Mouse (Mus musculus): ENCODE measurements at regions not wholly inside any gene's neighbourhood (a gene's known extent, or its start where the extent isn't known, plus 50 kb on each side); places are given as distances from the start of the nearest gene placed in this dataset.
A peak's percentile ranks its signal among the peaks of the same experiment; 100 is the strongest.
"Not testable (repeated sequence)": the region's sequence is repeated elsewhere in the genome, so short reads cannot be mapped to it uniquely, and the experiment has no call there.

- ATAC-seq (ENCODE audit: low FRiP score): no peak
- H3K4me1 ChIP-seq (replicated peaks; ENCODE audit: control insufficient read depth, insufficient read depth, low read length): no peaks in the 10 kb centered on the region
- H3K27me3 ChIP-seq (ENCODE audit: control insufficient read depth, insufficient read depth, low read length): no peaks in the 10 kb centered on the region
- H3K9me3 ChIP-seq (ENCODE audit: control insufficient read depth, low read length): no peaks in the 10 kb centered on the region
- H3K4me2 ChIP-seq (replicated peaks): no peak overlapping the region
- H3K27ac ChIP-seq: no peak overlapping the region
- 73% methylated on average over 2 of the region's 2 CpGs for WGBS
- DNase-seq (ENCODE audit: low spot score): no peak
- H3K36me3 ChIP-seq (replicated peaks; ENCODE audit: control insufficient read depth, insufficient read depth): no peaks in the 10 kb centered on the region
- H3K4me3 ChIP-seq (replicated peaks; ENCODE audit: low read length): no peak overlapping the region
- H3K9ac ChIP-seq: no peak overlapping the region
Measured at GRCm38 (mm10) chr19:19793835-19794234, 596.9 kb downstream of the Anxa1 start.

- Histone ChIP-seq H3K4me1 (replicated peaks; ENCODE audit: control insufficient read depth, insufficient read depth, low read length) (no peaks in the 10 kb centered on the region), H3K27ac (no peak overlapping the region), H3K4me2 (replicated peaks) (no peak overlapping the region), H3K4me3 (replicated peaks; ENCODE audit: low read length) (no peak overlapping the region), H3K9me3 (ENCODE audit: control insufficient read depth, low read length) (no peaks in the 10 kb centered on the region), H3K27me3 (ENCODE audit: control insufficient read depth, insufficient read depth, low read length) (no peaks in the 10 kb centered on the region), H3K36me3 (replicated peaks; ENCODE audit: control insufficient read depth, insufficient read depth) (no peaks in the 10 kb centered on the region), H3K9ac (no peak overlapping the region)
- DNase-seq (ENCODE audit: low spot score): no peak
- ATAC-seq (ENCODE audit: low FRiP score): no peak
Measured at GRCm38 (mm10) chr19:19783507-19783906, 607.2 kb downstream of the Anxa1 start.

- WGBS: 72% methylated on average over 4 of the region's 4 CpGs
- Histone ChIP-seq H3K9ac (no peak overlapping the region), H3K36me3 (replicated peaks; ENCODE audit: control insufficient read depth, insufficient read depth) (no peaks in the 10 kb centered on the region), H3K4me2 (replicated peaks) (no peak overlapping the region), H3K27me3 (ENCODE audit: control insufficient read depth, insufficient read depth, low read length) (no peaks in the 10 kb centered on the region), H3K4me1 (replicated peaks; ENCODE audit: control insufficient read depth, insufficient read depth, low read length) (no peaks in the 10 kb centered on the region), H3K9me3 (ENCODE audit: control insufficient read depth, low read length) (no peaks in the 10 kb centered on the region), H3K4me3 (replicated peaks; ENCODE audit: low read length) (no peak overlapping the region), H3K27ac (no peak overlapping the region)
- DNase-seq (ENCODE audit: low spot score) (no peak), ATAC-seq (ENCODE audit: low FRiP score) (no peak)
Measured at GRCm38 (mm10) chr19:19777891-19778290, 612.9 kb downstream of the Anxa1 start.

- ATAC-seq (ENCODE audit: low FRiP score) (no peak), DNase-seq (ENCODE audit: low spot score) (no peak)
- H3K4me3 ChIP-seq (replicated peaks; ENCODE audit: low read length): no peak overlapping the region
- no peak overlapping the region for H3K4me2 ChIP-seq (replicated peaks)
- H3K9me3 ChIP-seq (ENCODE audit: control insufficient read depth, low read length): no peaks in the 10 kb centered on the region
- no peak overlapping the region for H3K9ac ChIP-seq
- H3K27ac ChIP-seq: no peak overlapping the region
- H3K4me1 ChIP-seq (replicated peaks; ENCODE audit: control insufficient read depth, insufficient read depth, low read length): no peaks in the 10 kb centered on the region
- H3K36me3 ChIP-seq (replicated peaks; ENCODE audit: control insufficient read depth, insufficient read depth): no peaks in the 10 kb centered on the region
- 45% methylated on average over 1 of the region's 1 CpGs for WGBS
- no peaks in the 10 kb centered on the region for H3K27me3 ChIP-seq (ENCODE audit: control insufficient read depth, insufficient read depth, low read length)
Measured at GRCm38 (mm10) chr19:19770990-19771389, 619.8 kb downstream of the Anxa1 start.

- not testable (repeated sequence) for H3K4me3 ChIP-seq (replicated peaks; ENCODE audit: low read length); H3K4me2 ChIP-seq (replicated peaks); DNase-seq (ENCODE audit: low spot score); H3K27ac ChIP-seq; ATAC-seq (ENCODE audit: low FRiP score); H3K4me1 ChIP-seq (replicated peaks; ENCODE audit: control insufficient read depth, insufficient read depth, low read length); H3K36me3 ChIP-seq (replicated peaks; ENCODE audit: control insufficient read depth, insufficient read depth); H3K9me3 ChIP-seq (ENCODE audit: control insufficient read depth, low read length); H3K9ac ChIP-seq; H3K27me3 ChIP-seq (ENCODE audit: control insufficient read depth, insufficient read depth, low read length)
- 89% methylated on average over 3 of the region's 3 CpGs for WGBS
Measured at GRCm38 (mm10) chr19:19750069-19750599, 639.1 kb upstream of the Rorb start.

- H3K4me1 ChIP-seq (replicated peaks; ENCODE audit: control insufficient read depth, insufficient read depth, low read length): no peaks in the 10 kb centered on the region; the same call in 1 of the 2 replicates
- H3K36me3 ChIP-seq (replicated peaks; ENCODE audit: control insufficient read depth, insufficient read depth): no peaks in the 10 kb centered on the region
- DNase-seq (ENCODE audit: low spot score) (peak; percentile 40), ATAC-seq (ENCODE audit: low FRiP score) (no peak)
- no peak overlapping the region for H3K4me2 ChIP-seq (replicated peaks)
- WGBS: 39% methylated on average over 7 of the region's 7 CpGs
- H3K4me3 ChIP-seq (replicated peaks; ENCODE audit: low read length): no peak overlapping the region
- no peak overlapping the region for H3K27ac ChIP-seq
- H3K9me3 ChIP-seq (ENCODE audit: control insufficient read depth, low read length): no peaks in the 10 kb centered on the region
- H3K9ac ChIP-seq: no peak overlapping the region
- no peaks in the 10 kb centered on the region for H3K27me3 ChIP-seq (ENCODE audit: control insufficient read depth, insufficient read depth, low read length)
Measured at GRCm38 (mm10) chr19:19747821-19748488, 637.0 kb upstream of the Rorb start.

- no peaks in the 10 kb centered on the region for H3K36me3 ChIP-seq (replicated peaks; ENCODE audit: control insufficient read depth, insufficient read depth)
- H3K4me1 ChIP-seq (replicated peaks; ENCODE audit: control insufficient read depth, insufficient read depth, low read length): 0 out of 2 replicates have a peak, but pooled peaks cover 2% of the 10 kb centered on the region
- no peak overlapping the region for H3K9ac ChIP-seq
- no peak overlapping the region for H3K27ac ChIP-seq
- no peaks in the 10 kb centered on the region for H3K9me3 ChIP-seq (ENCODE audit: control insufficient read depth, low read length)
- DNase-seq (ENCODE audit: low spot score) (peak; percentile 43), ATAC-seq (ENCODE audit: low FRiP score) (peak; percentile 62; the same call in 1 of the 2 replicates)
- whole genome bisulfite sequencing: 30% methylated on average over 4 of the region's 4 CpGs
- no peaks in the 10 kb centered on the region for H3K27me3 ChIP-seq (ENCODE audit: control insufficient read depth, insufficient read depth, low read length)
- no peak overlapping the region for H3K4me3 ChIP-seq (replicated peaks; ENCODE audit: low read length)
- H3K4me2 ChIP-seq (replicated peaks): no peak overlapping the region
Measured at GRCm38 (mm10) chr19:19719939-19720338, 608.9 kb upstream of the Rorb start.

Data from hindbrain, embryonic 14.5 days (tissue).